Mouse (Mus musculus) intestine, embryonic 14.5 days (tissue): ENCODE results near the gene Lct. TPM values are rescaled to one million over a fixed set of nuclear protein-coding genes. Genes with fewer than 3 reads are reported as not detected.

Experiments used
- ATAC-seq: fragments of 200-750 bp; cut with Nextera tagmentation; replicated peaks from 2 replicates; pipeline ENCODE4 v1.8.0; 2017; ENCODE audit warnings: low read depth, moderate number of reproducible peaks, moderate TSS enrichment, moderate library complexity; ENCODE audit not compliant: low FRiP score, low TSS enrichment
- DNase-seq: peaks from one replicate; pipeline ENCODE4 v3.0.0-alpha.2; 2018; ENCODE audit warnings: low spot score
- H3K27ac ChIP-seq: fragments of 300-500 bp; sonication (generic); 2 replicates; pipeline ENCODE4 v1.5.1; 2014; ENCODE audit warnings: low read depth, mild to moderate bottlenecking, control low read depth
- H3K27me3 ChIP-seq: fragments of 300-500 bp; sonication (generic); replicated peaks from 2 replicates; pipeline ENCODE4 v1.6.1; 2014; ENCODE audit warnings: low read length, control low read depth; ENCODE audit not compliant: control insufficient read depth, insufficient read depth
- H3K36me3 ChIP-seq: fragments of 300-500 bp; sonication (generic); 2 replicates; pipeline ENCODE4 v1.6.1; 2014; ENCODE audit warnings: low read length, control low read depth; ENCODE audit not compliant: control insufficient read depth, insufficient read depth
- H3K4me1 ChIP-seq: fragments of 300-500 bp; sonication (generic); replicated peaks from 2 replicates; pipeline ENCODE4 v1.6.1; 2014; ENCODE audit warnings: low read length, control low read depth, mixed read lengths; ENCODE audit not compliant: control insufficient read depth, insufficient read depth
- H3K4me2 ChIP-seq: fragments of 300-500 bp; sonication (generic); 2 replicates; pipeline ENCODE4 v1.6.1; 2014; ENCODE audit warnings: low read length
- H3K4me3 ChIP-seq: fragments of 300-500 bp; sonication (generic); 2 replicates; pipeline ENCODE4 v1.5.1; 2014; ENCODE audit warnings: low read depth, low read length, control low read depth, mixed read lengths
- H3K9ac ChIP-seq: fragments of 300-500 bp; sonication (generic); 2 replicates; pipeline ENCODE4 v1.6.1; 2014; ENCODE audit warnings: mild to moderate bottlenecking, low read length
- H3K9me3 ChIP-seq: fragments of 300-500 bp; sonication (generic); 2 replicates; pipeline ENCODE4 v1.6.1; 2016; ENCODE audit warnings: low read length, control low read depth; ENCODE audit not compliant: control insufficient read depth
- WGBS: fragments of 180-500 bp; shearing (Covaris S2); extraction: QIAGEN DNeasy Blood & Tissue Kit; methylation state at CpG from one replicate; pipeline ENCODE4 v1.1.7; 2014; 5-methylcytosine and 5-hydroxymethylcytosine counted together
- polyA plus RNA-seq: library from polyadenylated mRNA; unstranded; fragments of >200 nt; fragmentation: Nextera tagmentation; extraction: Ambion mirVana; gene quantifications from 2 replicates; pipeline ENCODE4 v1.2.1, GENCODE M21; 2014

Lct gene
- polyA plus RNA-seq, 1 experiment from 2014 or later: 0.31 TPM

GRCm38 (mm10) chr1:128314665-128315064 is 13.5 kb downstream of the Lct start:
- no peak for DNase-seq
- H3K9me3 ChIP-seq: no peaks in the 10 kb centered on the region
- WGBS: 52% methylated on average over 4 of the region's 4 CpGs
- H3K36me3 ChIP-seq: no peaks in the 10 kb centered on the region
- H3K27ac ChIP-seq: no peak overlapping the region
- no peaks in the 10 kb centered on the region for H3K27me3 ChIP-seq
- no peak overlapping the region for H3K4me3 ChIP-seq
- H3K4me2 ChIP-seq: no peak overlapping the region
- H3K4me1 ChIP-seq: no peaks in the 10 kb centered on the region
- no peak for ATAC-seq
- no peak overlapping the region for H3K9ac ChIP-seq

GRCm38 (mm10) chr1:128309043-128309442 is 19.1 kb downstream of the Lct start:
- ATAC-seq: no peak
- no peak for DNase-seq
- H3K4me2 ChIP-seq: no peak overlapping the region
- H3K9ac ChIP-seq: no peak overlapping the region
- H3K27ac ChIP-seq: no peak overlapping the region
- 73% methylated on average over 3 of the region's 3 CpGs for WGBS
- no peaks in the 10 kb centered on the region for H3K27me3 ChIP-seq
- H3K4me3 ChIP-seq: no peak overlapping the region
- H3K36me3 ChIP-seq: no peaks in the 10 kb centered on the region
- no peaks in the 10 kb centered on the region for H3K4me1 ChIP-seq
- H3K9me3 ChIP-seq: no peaks in the 10 kb centered on the region

- H3K4me2 ChIP-seq: no peak overlapping the region
- no peak overlapping the region for H3K4me3 ChIP-seq
- H3K9ac ChIP-seq: no peak overlapping the region
- H3K36me3 ChIP-seq: no peaks in the 10 kb centered on the region
- H3K27ac ChIP-seq: no peak overlapping the region
- WGBS: 92% methylated on average over 16 of the region's 16 CpGs
- H3K4me1 ChIP-seq: no peaks in the 10 kb centered on the region
- no peak for ATAC-seq
- no peaks in the 10 kb centered on the region for H3K9me3 ChIP-seq
- DNase-seq: no peak
- H3K27me3 ChIP-seq: no peaks in the 10 kb centered on the region
These were observed 24.2 kb downstream of the Lct start for GRCm38 (mm10) chr1:128303900-128304299.

GRCm38 (mm10) chr1:128295717-128296528 is 32.2 kb downstream of the Lct start:
- Histone ChIP-seq H3K27me3 (no peaks in the 10 kb centered on the region), H3K9me3 (no peaks in the 10 kb centered on the region), H3K36me3 (no peaks in the 10 kb centered on the region), H3K4me1 (no peaks in the 10 kb centered on the region), H3K4me3 (no peak overlapping the region), H3K27ac (no peak overlapping the region), H3K9ac (no peak overlapping the region), H3K4me2 (no peak overlapping the region)
- WGBS: 65% methylated on average over 5 of the region's 5 CpGs
- DNase-seq (no peak), ATAC-seq (no peak)

- ATAC-seq: no peak
- Histone ChIP-seq H3K36me3 (no peaks in the 10 kb centered on the region), H3K9ac (no peak overlapping the region), H3K4me3 (no peak overlapping the region), H3K9me3 (no peaks in the 10 kb centered on the region), H3K4me1 (no peaks in the 10 kb centered on the region), H3K27ac (no peak overlapping the region), H3K27me3 (no peaks in the 10 kb centered on the region), H3K4me2 (no peak overlapping the region)
- WGBS: 60% methylated on average over 8 of the region's 8 CpGs
- DNase-seq: no peak
These were observed 32.8 kb downstream of the Lct start for GRCm38 (mm10) chr1:128295296-128295695.

GRCm38 (mm10) chr1:128293524-128293923 is 34.6 kb downstream of the Lct start:
- H3K9ac ChIP-seq: no peak overlapping the region
- H3K4me2 ChIP-seq: no peak overlapping the region
- no peak for DNase-seq
- no peak for ATAC-seq
- WGBS: 81% methylated on average over 12 of the region's 12 CpGs
- H3K27ac ChIP-seq: no peak overlapping the region
- no peaks in the 10 kb centered on the region for H3K4me1 ChIP-seq
- H3K4me3 ChIP-seq: no peak overlapping the region
- H3K9me3 ChIP-seq: no peaks in the 10 kb centered on the region
- no peaks in the 10 kb centered on the region for H3K27me3 ChIP-seq
- no peaks in the 10 kb centered on the region for H3K36me3 ChIP-seq

GRCm38 (mm10) chr1:128290295-128290694 is 37.8 kb downstream of the Lct start:
- no peaks in the 10 kb centered on the region for H3K27me3 ChIP-seq

GRCm38 (mm10) chr1:128285136-128285535 is 43.0 kb downstream of the Lct start:
- DNase-seq (no peak), ATAC-seq (no peak)
- 87% methylated on average over 9 of the region's 9 CpGs for WGBS
- H3K27me3 ChIP-seq: no peaks in the 10 kb centered on the region
- no peak overlapping the region for H3K4me2 ChIP-seq
- H3K9ac ChIP-seq: no peak overlapping the region
- H3K27ac ChIP-seq: no peak overlapping the region
- H3K36me3 ChIP-seq: 0 out of 2 replicates have a peak, but pooled peaks cover 3% of the 10 kb centered on the region
- no peak overlapping the region for H3K4me3 ChIP-seq
- no peaks in the 10 kb centered on the region for H3K9me3 ChIP-seq
- H3K4me1 ChIP-seq: no peaks in the 10 kb centered on the region

More at GRCm38 (mm10) chr1:128290295-128290694, 37.8 kb downstream of the Lct start:
- no peak overlapping the region for H3K9ac ChIP-seq
- H3K4me3 ChIP-seq: no peak overlapping the region
- H3K4me1 ChIP-seq: no peaks in the 10 kb centered on the region
- no peaks in the 10 kb centered on the region for H3K36me3 ChIP-seq
- 92% methylated on average over 5 of the region's 5 CpGs for WGBS
- no peak overlapping the region for H3K4me2 ChIP-seq
- DNase-seq: no peak
- H3K9me3 ChIP-seq: no peaks in the 10 kb centered on the region
- no peak overlapping the region for H3K27ac ChIP-seq
- ATAC-seq: no peak

- H3K36me3 ChIP-seq: peaks cover 11% of the 10 kb centered on the region
These were observed 43.9 kb downstream of the Lct start for GRCm38 (mm10) chr1:128284157-128284690.

More at GRCm38 (mm10) chr1:128284157-128284690, 43.9 kb downstream of the Lct start:
- WGBS: 78% methylated on average over 8 of the region's 8 CpGs
- DNase-seq: no peak
- Histone ChIP-seq H3K27ac (no peak overlapping the region), H3K4me1 (no peaks in the 10 kb centered on the region), H3K27me3 (no peaks in the 10 kb centered on the region), H3K4me2 (no peak overlapping the region), H3K4me3 (no peak overlapping the region), H3K9me3 (no peaks in the 10 kb centered on the region), H3K9ac (no peak overlapping the region)
- ATAC-seq: no peak
